Mouse (Mus musculus): ENCODE data around the gene Ctsz.

- TF ChIP-seq MXI1 (IDR thresholded peaks at IDR 0.05; ENCODE audit: low read depth, low read length), result 0 out of 2 replicates have a peak, but pooled peaks have one; percentile 19
- TF ChIP-seq SMC3 (IDR thresholded peaks at IDR 0.05; ENCODE audit: low read depth, low read length), result no peak
- TF ChIP-seq CTCF (conservative IDR thresholded peaks at IDR 0.05 in 1 of 2, IDR thresholded peaks at IDR 0.05 in 1 of 2; ENCODE audit: low read depth in 2 of 2, low read length in 2 of 2), result no peak
- no peak for TF ChIP-seq MAX (IDR thresholded peaks at IDR 0.05; ENCODE audit: low read length)
- no peak for TF ChIP-seq POLR2AphosphoS2 (IDR thresholded peaks at IDR 0.05; ENCODE audit: low read depth, low read length)
- no peak for TF ChIP-seq JUN (IDR thresholded peaks at IDR 0.05; ENCODE audit: insufficient read depth, low read depth, low read length)
- TF ChIP-seq CHD1 (IDR thresholded peaks at IDR 0.05; ENCODE audit: low read depth, low read length), result 0 out of 2 replicates have a peak, but pooled peaks have one; percentile 45
- TF ChIP-seq BHLHE40 (IDR thresholded peaks at IDR 0.05; ENCODE audit: low read depth, low read length), result no peak
- no peak for TF ChIP-seq ZNF384 (IDR thresholded peaks at IDR 0.05; ENCODE audit: low read depth, low read length)
- no peak for TF ChIP-seq POLR2A (IDR thresholded peaks at IDR 0.05; ENCODE audit: low read depth, low read length)
- no peak for TF ChIP-seq KAT2A (IDR thresholded peaks at IDR 0.05; ENCODE audit: insufficient replicate concordance, low read length)
Measured at GRCm38 (mm10) chr2:174439961-174440360, 1.1 kb upstream of the Ctsz start.

All from CH12.LX (cell line).